Comparison of ENCODE assay signal across 29 mouse cellular contexts in genomic region chr3:123983045-123983444, GRCm38 (mm10).
DNase-seq lines count a peak whose midpoint lies in the region; ATAC-seq lines count a peak whose summit lies in the region.
"Had no signal": no experiment of that assay in that cellular context is flagged by ENCODE, and none has a peak within 500 bp of the region (broad histone marks: within the 10 kb centered on the region; RNA-seq: fewer than 3 reads in every experiment).

No protein-coding gene starts in this region.

- H3K9ac ChIP-seq in hindbrain, embryonic 15.5 days, result no peak overlapping the region
- no peak overlapping the region for H3K9ac ChIP-seq in hindbrain, embryonic 14.5 days
- H3K9ac ChIP-seq in neural tube, embryonic 15.5 days (replicated peaks), result no peak overlapping the region
- H3K9ac ChIP-seq: embryonic facial prominence, embryonic 13.5 days; forebrain, embryonic 13.5 days; forebrain, postnatal 0 days; heart, embryonic 15.5 days; intestine, embryonic 15.5 days had no signal

- 0 out of 2 replicates have a peak, but pooled peaks have one; percentile 19 for ATAC-seq in hindbrain, embryonic 15.5 days (ENCODE audit: low FRiP score, low read depth)
- ATAC-seq in hindbrain, embryonic 14.5 days (ENCODE audit: low FRiP score), result no peak
- no peak for ATAC-seq in neural tube, embryonic 15.5 days (ENCODE audit: low FRiP score)
- ATAC-seq: activated CD4-positive, CD25-positive, alpha-beta regulatory T cell, adult 4 months; forebrain, embryonic 13.5 days; forebrain, postnatal 0 days had no signal

- DNase-seq in cerebellum, adult 9-10 months, result peak; percentile 43
- no peak for DNase-seq in cerebellum, adult 8-10 months
- no peak for DNase-seq in hindbrain, embryonic 14.5 days (ENCODE audit: low spot score)
- DNase-seq in left cerebral cortex, postnatal 4 days, result peak; percentile 20
- DNase-seq in left cerebral cortex, postnatal 10 days (ENCODE audit: extremely low spot score in 1 of 2, low spot score in 2 of 2), result no peak
- DNase-seq in brain, adult 2 months (ENCODE audit: low read depth, low spot score), result peak; percentile 37
- DNase-seq: adrenal gland, adult 8-10 months; adrenal gland, postnatal 25 days; cerebellum, adult 11 months; cerebellum, adult 9-11 months; cerebellum, postnatal 36 days; forebrain, postnatal 0 days; gastrocnemius, adult 2 months; gastrocnemius, postnatal 14 days; heart, adult 11 months; heart, postnatal 10 days; heart, postnatal 36 days; kidney, adult 11 months had no signal

- H3K27ac ChIP-seq in hindbrain, embryonic 15.5 days (replicated peaks), result no peak overlapping the region
- H3K27ac ChIP-seq in hindbrain, embryonic 14.5 days, result no peak overlapping the region
- no peak overlapping the region for H3K27ac ChIP-seq in neural tube, embryonic 15.5 days (replicated peaks)
- H3K27ac ChIP-seq: embryonic facial prominence, embryonic 10.5 days; embryonic facial prominence, embryonic 13.5 days; forebrain, embryonic 13.5 days; gastrocnemius, adult 2 months; heart, embryonic 15.5 days; hindbrain, embryonic 10.5 days; intestine, embryonic 15.5 days had no signal

- H3K4me1 ChIP-seq in hindbrain, embryonic 15.5 days (replicated peaks), result no peaks in the 10 kb centered on the region
- H3K4me1 ChIP-seq in hindbrain, embryonic 14.5 days (replicated peaks; ENCODE audit: control insufficient read depth, insufficient read depth, low read length), result no peaks in the 10 kb centered on the region
- H3K4me1 ChIP-seq in neural tube, embryonic 15.5 days, result no peaks in the 10 kb centered on the region
- H3K4me1 ChIP-seq: embryonic facial prominence, embryonic 10.5 days; embryonic facial prominence, embryonic 13.5 days; forebrain, embryonic 13.5 days; heart, embryonic 15.5 days; hindbrain, embryonic 10.5 days; intestine, embryonic 15.5 days had no signal

- H3K4me3 ChIP-seq in hindbrain, embryonic 15.5 days, result no peak overlapping the region
- no peak overlapping the region for H3K4me3 ChIP-seq in hindbrain, embryonic 14.5 days (replicated peaks; ENCODE audit: low read length)
- no peak overlapping the region for H3K4me3 ChIP-seq in neural tube, embryonic 15.5 days (replicated peaks)
- H3K4me3 ChIP-seq: embryonic facial prominence, embryonic 10.5 days; embryonic facial prominence, embryonic 13.5 days; erythroblast, embryonic 14.5 days; forebrain, embryonic 13.5 days; heart, embryonic 15.5 days; hindbrain, embryonic 10.5 days; intestine, embryonic 15.5 days had no signal

- no peaks in the 10 kb centered on the region for H3K36me3 ChIP-seq in hindbrain, embryonic 15.5 days
- H3K36me3 ChIP-seq in hindbrain, embryonic 14.5 days (replicated peaks; ENCODE audit: control insufficient read depth, insufficient read depth), result no peaks in the 10 kb centered on the region
- H3K36me3 ChIP-seq in neural tube, embryonic 15.5 days, result no peaks in the 10 kb centered on the region
- H3K36me3 ChIP-seq: embryonic facial prominence, embryonic 10.5 days; embryonic facial prominence, embryonic 13.5 days; heart, embryonic 15.5 days; hindbrain, embryonic 10.5 days; intestine, embryonic 15.5 days had no signal

- intact Hi-C loops in left cerebral cortex, postnatal 4 days (cut with DNase I), result no loop called here
- intact Hi-C loops in left cerebral cortex, postnatal 10 days (cut with DNase I), result no loop called here

- H3K9me3 ChIP-seq in hindbrain, embryonic 15.5 days, result no peaks in the 10 kb centered on the region
- no peaks in the 10 kb centered on the region for H3K9me3 ChIP-seq in hindbrain, embryonic 14.5 days (ENCODE audit: control insufficient read depth, low read length)
- H3K9me3 ChIP-seq in neural tube, embryonic 15.5 days (replicated peaks), result no peaks in the 10 kb centered on the region
- H3K9me3 ChIP-seq: embryonic facial prominence, embryonic 10.5 days; embryonic facial prominence, embryonic 13.5 days; forebrain, embryonic 13.5 days; heart, embryonic 15.5 days; hindbrain, embryonic 10.5 days; intestine, embryonic 15.5 days had no signal

- H3K4me2 ChIP-seq in hindbrain, embryonic 15.5 days, result no peak overlapping the region
- no peak overlapping the region for H3K4me2 ChIP-seq in hindbrain, embryonic 14.5 days (replicated peaks)
- H3K4me2 ChIP-seq in neural tube, embryonic 15.5 days, result no peak overlapping the region
- H3K4me2 ChIP-seq: embryonic facial prominence, embryonic 13.5 days; forebrain, embryonic 13.5 days; heart, embryonic 11.5 days; heart, embryonic 15.5 days; intestine, embryonic 15.5 days had no signal

- H3K27me3 ChIP-seq in hindbrain, embryonic 15.5 days, result no peaks in the 10 kb centered on the region
- no peaks in the 10 kb centered on the region for H3K27me3 ChIP-seq in hindbrain, embryonic 14.5 days (ENCODE audit: control insufficient read depth, insufficient read depth, low read length)
- H3K27me3 ChIP-seq in neural tube, embryonic 15.5 days (replicated peaks), result no peaks in the 10 kb centered on the region
- H3K27me3 ChIP-seq: embryonic facial prominence, embryonic 13.5 days; forebrain, embryonic 13.5 days; heart, embryonic 15.5 days; intestine, embryonic 15.5 days had no signal

Comparison
In these comparisons a context has a peak if more than half of its experiments do, and no peak if none do; other contexts are left out.
1. DNase-seq: peak in cerebellum, adult 9-10 months (single experiment), left cerebral cortex, postnatal 4 days (single experiment) and brain, adult 2 months (single experiment); none in cerebellum, adult 8-10 months (single experiment), hindbrain, embryonic 14.5 days (single experiment) and left cerebral cortex, postnatal 10 days (0 of 2).